Mouse (Mus musculus): Measurements from ENCODE around the gene Mprip.
A peak's percentile ranks its signal among the peaks of the same experiment; 100 is the strongest.

Mprip gene

DNA sequence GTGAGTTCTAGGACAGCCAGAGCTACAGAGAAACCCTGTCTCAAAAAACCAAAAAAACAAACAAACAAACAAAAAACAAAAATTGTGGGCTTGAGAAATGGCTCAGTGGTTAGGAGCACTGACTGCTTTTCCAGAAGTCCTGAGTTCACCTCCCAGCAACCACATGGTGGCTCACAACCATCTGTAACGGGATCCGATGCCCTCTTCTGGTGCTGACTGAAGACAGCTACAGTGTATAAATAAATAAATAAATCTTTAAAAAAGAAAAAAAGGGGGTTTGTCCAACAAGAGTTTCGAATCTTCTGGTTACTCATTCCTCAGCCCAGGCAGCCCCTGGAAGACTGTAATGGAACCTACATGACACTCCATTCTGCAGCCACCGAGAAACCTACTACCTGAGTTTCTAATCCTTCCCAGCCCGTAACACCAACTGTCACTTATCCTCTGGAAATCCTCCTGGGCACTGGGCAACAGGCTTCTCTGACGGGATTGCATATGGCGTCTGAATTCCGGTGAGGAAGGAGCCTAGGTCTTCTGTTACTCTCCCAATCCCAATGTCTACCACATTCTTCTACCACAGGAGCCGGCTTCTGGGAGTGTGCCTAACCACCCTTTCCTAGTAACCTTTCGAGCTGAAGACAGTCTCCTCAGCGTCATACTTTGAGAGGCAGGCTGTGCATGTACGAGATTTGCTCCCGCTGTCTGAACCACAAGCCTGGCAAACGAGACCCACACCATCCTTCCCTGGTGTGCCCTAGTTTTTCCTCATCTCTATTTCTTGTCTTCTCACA, 147.3 kb downstream of the Mprip start:
- DNase-seq = no peak

DNA sequence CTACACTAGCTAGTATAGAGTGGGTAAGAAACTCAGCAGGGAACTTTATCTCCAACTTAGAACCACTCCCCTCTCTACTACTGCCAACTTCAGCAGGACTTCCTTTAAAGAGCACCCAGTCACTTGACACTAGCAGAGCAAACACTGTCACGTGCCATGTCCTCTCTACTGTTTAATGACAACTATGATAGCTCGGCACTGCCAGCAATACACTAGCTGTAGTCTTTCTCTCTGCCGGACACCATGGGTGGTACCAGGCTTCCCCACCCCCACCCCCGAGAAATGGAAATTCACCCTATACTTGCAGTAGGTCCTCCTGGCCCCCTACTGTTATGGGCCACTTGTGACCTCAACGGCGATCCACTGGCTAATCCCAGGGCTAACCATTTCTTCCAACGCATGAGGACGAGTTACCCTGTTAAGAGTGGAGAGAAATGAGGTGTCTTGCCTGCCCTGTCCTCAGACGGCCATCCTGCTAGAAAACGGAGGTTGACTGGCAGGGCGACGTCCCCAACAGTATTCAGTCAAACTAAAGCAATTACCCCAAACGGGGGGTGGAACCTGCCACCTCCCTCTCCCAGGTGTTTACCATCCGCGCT, 148.1 kb downstream of the Mprip start:
- DNase-seq = peak; percentile 19

DNA sequence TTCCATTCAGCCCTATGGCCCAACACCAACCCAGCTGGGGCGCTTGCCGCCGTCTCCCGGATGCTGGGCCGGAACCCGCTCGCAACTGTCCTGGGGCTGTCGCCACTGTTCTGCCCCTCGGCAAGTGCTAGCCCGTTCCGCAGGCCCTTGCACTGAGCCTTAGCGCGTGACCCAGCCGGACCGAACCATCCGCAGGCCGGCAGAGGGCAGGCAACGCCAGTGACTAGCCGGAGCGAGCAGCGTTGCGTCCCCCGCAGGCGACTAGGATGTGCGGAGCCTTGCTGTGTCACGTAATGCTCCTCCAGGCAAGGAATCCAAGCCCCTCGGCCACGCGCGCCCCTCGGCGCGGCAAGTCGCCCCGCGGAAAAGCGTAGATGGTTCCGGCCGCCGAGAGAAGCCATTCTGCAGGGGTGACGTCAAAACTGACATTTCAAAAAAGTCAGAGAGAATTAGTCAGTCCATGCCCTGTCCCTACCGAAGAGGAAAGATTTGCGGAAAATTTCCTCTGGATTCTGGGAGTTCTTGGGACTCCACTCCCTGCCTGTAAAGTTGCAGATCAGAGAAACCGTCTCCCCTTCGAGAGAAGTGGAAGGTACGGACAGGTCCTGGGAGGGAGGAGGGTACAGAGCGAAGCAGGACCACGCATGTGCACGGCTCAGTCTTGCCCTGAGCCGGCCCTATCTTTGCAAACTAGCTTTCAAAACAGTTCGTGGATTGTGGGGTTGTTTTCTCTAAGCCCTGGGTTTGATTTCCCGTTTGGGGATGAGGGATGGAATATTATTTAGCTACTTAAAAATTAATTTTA, 148.8 kb downstream of the Mprip start, which contains the start of gene Flcn:
Flcn (minus strand) TSS at position 347 of the 805 bp plus-strand sequence.
- peak; percentile 89 for DNase-seq

DNA sequence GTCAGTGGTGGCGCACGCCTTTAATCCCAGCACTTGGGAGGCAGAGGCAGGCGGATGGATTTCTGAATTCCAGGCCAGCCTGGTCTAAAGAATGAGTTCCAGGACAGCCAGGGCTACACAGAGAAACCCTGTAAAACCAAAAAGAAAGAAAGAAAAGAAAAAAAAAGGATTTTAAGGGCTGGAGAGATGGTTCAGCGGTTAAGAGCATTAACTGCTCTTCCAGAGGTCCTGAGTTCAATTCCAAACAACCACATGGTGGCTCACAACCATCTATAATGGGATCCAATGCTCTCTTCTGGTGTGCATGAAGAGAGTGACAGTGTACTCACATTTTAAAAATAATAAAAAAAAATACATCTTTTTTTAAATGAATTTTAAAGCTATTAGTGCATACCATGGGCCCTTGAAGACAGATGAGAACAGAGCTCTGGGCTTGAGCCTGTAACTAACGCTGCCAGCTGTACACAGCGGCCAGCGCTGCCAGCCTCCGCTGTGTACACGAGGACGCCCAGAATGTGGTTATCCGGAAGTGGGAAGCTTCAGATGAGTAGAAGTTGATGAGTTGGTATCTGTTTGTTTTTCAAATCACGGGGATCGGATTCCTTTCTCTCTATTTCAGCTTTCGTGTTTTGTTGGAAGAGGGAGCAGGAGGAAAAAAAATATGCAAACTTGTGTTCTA, 149.5 kb downstream of the Mprip start:
- no peak for DNase-seq

DNA sequence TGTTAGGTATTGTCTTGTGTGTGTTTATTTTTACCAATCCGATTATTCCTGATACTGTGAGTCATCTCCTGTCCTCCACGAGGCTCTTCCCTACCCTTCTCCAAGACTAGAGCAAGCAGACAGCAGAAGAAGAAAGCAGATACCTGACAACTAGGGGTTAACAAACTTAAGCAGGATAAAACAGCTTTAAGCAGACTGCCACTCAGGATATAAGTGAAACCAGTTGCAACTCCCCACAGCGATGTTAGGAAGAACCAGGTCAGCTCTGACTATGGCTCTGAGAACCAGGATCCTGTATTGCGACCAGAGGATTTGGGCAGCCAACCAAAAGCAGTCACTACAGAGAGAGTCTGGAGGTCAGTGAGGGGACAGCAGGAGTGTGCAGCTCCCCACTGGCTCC, 150.1 kb downstream of the Mprip start:
- DNase-seq = no peak

DNA sequence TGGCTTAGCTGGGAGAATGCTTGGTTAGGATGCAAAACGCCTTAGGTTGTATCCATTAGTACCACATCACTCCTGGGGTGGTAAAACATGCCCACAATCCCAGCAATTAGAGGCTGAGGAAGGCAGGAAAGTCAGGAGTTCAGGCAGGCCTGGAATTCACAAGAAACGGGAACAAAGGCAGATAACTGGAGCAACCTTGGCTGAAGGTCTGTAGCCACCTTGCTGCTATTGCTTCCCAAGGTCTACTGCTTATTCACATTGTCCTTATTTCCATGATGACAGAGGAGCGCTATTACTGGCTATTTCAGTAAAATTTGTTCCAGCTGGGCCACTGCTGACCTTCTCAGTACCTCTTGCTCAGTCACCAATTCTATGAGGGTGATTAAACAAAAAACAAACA, 152.2 kb downstream of the Mprip start:
- no peak for DNase-seq

DNA sequence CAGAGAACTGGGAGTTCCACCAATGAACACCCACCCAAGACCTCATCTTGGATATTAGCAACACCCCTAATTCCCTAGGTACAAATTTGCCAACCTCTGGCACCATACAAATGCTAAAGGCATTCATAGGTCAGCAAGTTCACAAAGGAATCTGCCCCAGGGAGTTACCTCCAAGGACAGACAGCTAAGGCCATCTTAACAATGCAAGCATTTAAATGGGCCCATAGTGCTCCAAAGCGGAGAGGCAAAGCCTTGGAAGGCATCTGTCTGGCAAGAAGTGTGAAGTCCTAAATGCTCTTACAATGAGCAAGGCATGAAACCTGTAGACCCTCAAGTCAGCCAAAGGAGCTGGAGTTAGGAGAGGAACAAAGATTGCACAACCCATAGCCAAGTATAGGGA, 153.2 kb downstream of the Mprip start:
- DNase-seq = no peak

DNA sequence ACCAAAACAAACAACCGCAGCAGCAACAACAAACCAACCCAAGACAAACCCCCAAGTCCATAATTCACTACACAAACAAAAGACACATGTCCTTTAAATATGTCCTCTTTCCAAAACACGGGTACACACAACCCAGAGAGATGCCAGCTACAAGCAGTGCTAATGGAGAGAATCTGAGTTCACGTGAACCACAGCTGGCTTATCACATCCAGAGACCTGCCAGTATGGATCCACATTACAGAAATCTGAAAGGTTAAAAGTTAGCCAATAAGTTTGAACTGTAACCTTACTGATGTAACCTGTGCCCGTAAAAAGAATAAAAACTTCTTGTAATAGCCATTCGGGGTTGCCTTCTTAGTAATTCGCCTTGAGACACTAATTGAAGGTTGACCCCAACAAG, 153.8 kb downstream of the Mprip start:
- DNase-seq = no peak

DNA sequence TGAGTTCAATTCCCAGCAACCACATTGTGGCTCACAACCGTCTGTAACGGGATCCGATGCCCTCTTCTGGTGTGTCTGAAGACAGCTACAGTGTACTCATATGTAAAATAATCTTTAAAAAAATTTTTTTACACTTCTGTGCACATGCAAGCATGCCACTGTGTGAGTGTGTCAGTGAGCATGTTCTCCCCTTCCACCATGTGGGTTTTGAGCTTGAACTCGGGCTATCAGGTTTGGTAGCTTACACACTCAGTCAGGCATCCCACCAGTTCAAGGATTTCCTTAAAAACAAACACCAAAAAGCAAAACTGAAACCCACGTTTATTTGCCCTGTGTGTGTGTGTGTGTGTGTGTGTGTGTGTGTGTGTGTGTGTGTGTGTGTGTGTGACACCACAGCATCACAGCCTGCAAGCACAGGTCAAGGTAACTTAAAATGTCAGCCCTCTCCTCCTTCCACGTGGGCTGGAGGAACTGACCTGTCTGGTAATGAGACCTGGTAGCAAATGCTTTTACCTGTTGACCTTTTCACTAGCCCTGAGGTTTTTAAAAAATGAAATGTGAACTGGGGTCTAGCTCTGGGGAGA, 154.5 kb downstream of the Mprip start:
- no peak for DNase-seq

DNA sequence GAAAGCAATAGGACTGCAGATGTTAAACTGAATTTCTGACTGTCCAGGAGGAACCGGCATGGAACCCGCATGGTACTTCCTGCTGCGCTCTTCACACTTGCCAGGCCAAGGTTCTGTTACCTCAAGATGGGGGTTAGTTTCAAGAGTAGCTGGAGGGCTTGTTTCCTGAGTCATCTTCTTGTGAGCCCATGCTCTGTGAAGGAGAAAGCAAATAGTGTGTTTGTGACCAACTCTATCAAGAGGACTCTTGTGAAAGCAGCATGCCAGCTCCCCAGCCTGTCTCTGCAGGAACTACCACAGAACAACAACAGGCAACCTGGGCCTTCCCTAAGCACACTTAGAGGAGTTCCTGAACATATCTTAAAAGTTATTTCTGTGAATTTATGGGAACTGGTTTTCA, 156.8 kb downstream of the Mprip start:
- DNase-seq = no peak

DNA sequence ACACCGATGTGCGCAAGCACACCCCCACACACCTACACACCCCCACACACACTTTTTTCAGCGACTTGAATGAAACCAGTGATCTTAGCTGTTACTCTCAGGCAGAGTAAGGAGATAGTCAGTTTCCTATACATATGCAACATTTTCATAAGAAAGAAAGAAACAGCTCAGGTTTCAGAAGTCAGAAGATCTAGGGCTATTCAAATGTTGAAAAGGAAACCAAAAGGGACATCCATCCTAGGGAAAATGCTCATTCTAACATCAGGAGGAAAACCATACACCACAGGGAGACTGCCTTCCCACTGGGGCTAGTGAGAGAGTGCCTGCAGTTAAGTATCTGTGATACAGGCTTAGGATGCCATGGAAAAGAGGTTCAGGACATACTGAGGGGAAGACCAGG, 160.5 kb downstream of the Mprip start:
- no peak for DNase-seq

Measured in embryo, embryonic 11 days (tissue).